Comparison of ENCODE assay signal across 8 mouse cellular contexts in the genomic region with DNA sequence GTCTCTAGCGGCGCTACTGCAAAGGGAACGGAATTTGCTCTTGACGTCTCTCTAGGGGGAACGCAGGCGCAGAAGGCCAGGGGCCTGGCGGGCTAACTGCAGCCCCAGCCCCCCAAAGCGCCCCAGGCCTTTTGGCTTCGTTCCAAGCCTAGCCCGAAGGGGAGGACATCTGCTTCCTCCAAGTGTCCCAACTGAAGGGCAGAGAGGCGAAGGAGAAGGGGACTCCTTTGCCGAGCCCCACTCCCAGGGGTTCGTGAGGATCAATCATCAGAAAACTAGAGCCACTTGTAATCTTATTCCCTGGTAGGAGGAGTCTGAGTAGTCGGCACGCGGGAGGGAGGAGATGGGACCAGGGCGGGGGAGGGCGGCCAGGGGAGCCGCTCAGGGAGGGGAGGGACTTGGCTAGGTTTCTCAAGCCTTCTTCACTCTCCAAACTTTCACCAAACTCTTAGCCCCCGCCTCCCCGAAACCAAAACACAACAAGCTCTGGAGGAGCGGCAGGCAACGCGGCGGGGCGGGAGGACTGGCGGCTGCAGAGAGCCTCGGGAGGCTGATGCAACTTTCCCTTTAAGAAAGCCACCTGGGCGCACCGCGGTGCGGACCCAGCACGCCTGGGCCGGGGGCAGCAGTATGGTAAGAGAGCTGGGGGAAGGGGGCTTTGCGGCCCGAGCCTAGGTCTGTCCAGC. TPM values are rescaled to one million over a fixed set of nuclear protein-coding genes. Genes with fewer than 3 reads are reported as not detected.
A peak's percentile ranks its signal among the peaks of the same experiment; 100 is the strongest.
DNase-seq lines count a peak whose midpoint lies in the region; ATAC-seq and TF ChIP-seq lines count a peak whose summit lies in the region.

No protein-coding gene starts in this region.

- no peak for TF ChIP-seq CTCF in small intestine, adult 2 months (IDR thresholded peaks at IDR 0.05; ENCODE audit: extremely low read depth, insufficient read length, insufficient replicate concordance, low read depth, low read length)

- H3K4me1 ChIP-seq in hindbrain, embryonic 15.5 days (replicated peaks) = peaks cover 17% of the 10 kb centered on the region
- peaks cover 27% of the 10 kb centered on the region for H3K4me1 ChIP-seq in small intestine, adult 2 months (ENCODE audit: control insufficient read depth, insufficient read depth, insufficient read length, low read length)

- H3K4me2 ChIP-seq in hindbrain, embryonic 15.5 days = peak overlapping the region; percentile 85

- WGBS in hindbrain, embryonic 15.5 days = under 1% methylated on average over 34 of the region's 36 CpGs
- 2% methylated on average over 36 of the region's 36 CpGs for WGBS in small intestine, adult 2 months

- peak overlapping the region; percentile 73 for H3K4me3 ChIP-seq in hindbrain, embryonic 15.5 days
- H3K4me3 ChIP-seq in small intestine, adult 2 months (ENCODE audit: low read depth, low read length) = peak overlapping the region; percentile 84

- no peaks in the 10 kb centered on the region for H3K36me3 ChIP-seq in hindbrain, embryonic 15.5 days
- no peaks in the 10 kb centered on the region for H3K36me3 ChIP-seq in small intestine, adult 2 months (ENCODE audit: control insufficient read depth, insufficient read depth, low read length)

- H3K9ac ChIP-seq in hindbrain, embryonic 15.5 days = peak overlapping the region; percentile 80

- DNase-seq in layer of hippocampus, adult 11-12 months (ENCODE audit: low spot score) = peak; percentile 47
- no peak for DNase-seq in layer of hippocampus, adult 9-10 months (ENCODE audit: low spot score)
- DNase-seq in gastrocnemius, adult 18-20 months (ENCODE audit: low spot score) = peak; percentile 67
- DNase-seq in left cerebral cortex, postnatal 4 days = peak; percentile 76
- peak; percentile 81 for DNase-seq in mesoderm, embryonic 11.5 days (ENCODE audit: low read depth, low spot score)

- H3K27me3 ChIP-seq in hindbrain, embryonic 15.5 days = no peaks in the 10 kb centered on the region
- no peaks in the 10 kb centered on the region for H3K27me3 ChIP-seq in small intestine, adult 2 months (ENCODE audit: control insufficient read depth, insufficient read depth, low read length)

- peak overlapping the region; percentile 91 for H3K27ac ChIP-seq in hindbrain, embryonic 15.5 days (replicated peaks)
- peak overlapping the region; percentile 44 for H3K27ac ChIP-seq in small intestine, adult 2 months (ENCODE audit: insufficient read depth, low read depth, low read length)

- peak; percentile 22; the same call in 1 of the 2 replicates for TF ChIP-seq POLR2A in small intestine, adult 2 months (IDR thresholded peaks at IDR 0.05; ENCODE audit: low read depth, low read length)

- intact Hi-C loops in left cerebral cortex, postnatal 4 days (cut with DNase I) = loop anchor here (5.0 kb wide), 1 partner anchor 32 kb away; no protein-coding TSS in a partner anchor

- H3K9me3 ChIP-seq in hindbrain, embryonic 15.5 days = no peaks in the 10 kb centered on the region

- ATAC-seq in common myeloid progenitor, adult 5-6 weeks (replicated peaks; ENCODE audit: low read depth, poor library complexity, severe bottlenecking) = peak; percentile 30
- peak; percentile 47 for ATAC-seq in hindbrain, embryonic 15.5 days (ENCODE audit: low FRiP score, low read depth)

RNA-seq across cellular contexts. Expression of gene Slc6a9, which starts 0.7 kb away (rescaled TPM):
- 0.68 and 1.9 TPM in 2 replicates for total RNA-seq in common myeloid progenitor, adult 5-6 weeks (2017)
- 1 to 10 TPM; 5.7 to 6.0 TPM for total RNA-seq in gastrocnemius, adult 18-20 months (2021)
- 45.8 and 48.1 TPM in 2 replicates for polyA plus RNA-seq in hindbrain, embryonic 15.5 days (2015; fragmentation: Nextera tagmentation; extraction: Ambion mirVana)
- total RNA-seq in left cerebral cortex, postnatal 4 days (2021) = 10 to 100 TPM; 33.4 to 34.1 TPM
- polyA plus RNA-seq in small intestine, adult 2 months (2012; rRNA removed) = 42.8 and 49.1 TPM in 2 replicates

RNA-seq across cellular contexts. Expression of gene Ccdc24, which starts 37.4 kb away (rescaled TPM):
- total RNA-seq in common myeloid progenitor, adult 5-6 weeks (2017) = 0.15 and 0.32 TPM in 2 replicates
- total RNA-seq in gastrocnemius, adult 18-20 months (2021) = under 1 TPM in 1 of 2 experiments, not detected in 1; 0.52 TPM
- 2.5 and 3.3 TPM in 2 replicates for polyA plus RNA-seq in hindbrain, embryonic 15.5 days (2015; fragmentation: Nextera tagmentation; extraction: Ambion mirVana)
- 1 to 10 TPM; 6.0 to 8.2 TPM for total RNA-seq in left cerebral cortex, postnatal 4 days (2021)
- polyA plus RNA-seq in small intestine, adult 2 months (2012; rRNA removed) = 0.80 and 2.0 TPM in 2 replicates

RNA-seq across cellular contexts. Expression of gene B4galt2, which starts 48.3 kb away (rescaled TPM):
- total RNA-seq in common myeloid progenitor, adult 5-6 weeks (2017) = 0.34 TPM in 1 of 2 replicates, not detected in the other
- total RNA-seq in gastrocnemius, adult 18-20 months (2021) = 1 to 10 TPM; 1.8 to 2.0 TPM
- 56.5 and 69.5 TPM in 2 replicates for polyA plus RNA-seq in hindbrain, embryonic 15.5 days (2015; fragmentation: Nextera tagmentation; extraction: Ambion mirVana)
- total RNA-seq in left cerebral cortex, postnatal 4 days (2021) = 100 to 1,000 TPM; 168 to 172 TPM
- polyA plus RNA-seq in small intestine, adult 2 months (2012; rRNA removed) = 6.7 and 7.5 TPM in 2 replicates

RNA-seq across cellular contexts. Expression of gene Atp6v0b, which starts 52.1 kb away (rescaled TPM):
- total RNA-seq in common myeloid progenitor, adult 5-6 weeks (2017) = 54.1 and 85.0 TPM in 2 replicates
- total RNA-seq in gastrocnemius, adult 18-20 months (2021) = 10 to 100 TPM; 82.2 to 83.6 TPM
- 570 and 601 TPM in 2 replicates for polyA plus RNA-seq in hindbrain, embryonic 15.5 days (2015; fragmentation: Nextera tagmentation; extraction: Ambion mirVana)
- 100 to 1,000 TPM; 306 to 331 TPM for total RNA-seq in left cerebral cortex, postnatal 4 days (2021)
- 244 and 435 TPM in 2 replicates for polyA plus RNA-seq in small intestine, adult 2 months (2012; rRNA removed)

RNA-seq across cellular contexts. Expression of gene Dph2, which starts 56.8 kb away (rescaled TPM):
- total RNA-seq in common myeloid progenitor, adult 5-6 weeks (2017) = 6.6 and 7.0 TPM in 2 replicates
- total RNA-seq in gastrocnemius, adult 18-20 months (2021) = 1 to 10 TPM; 3.1 to 3.2 TPM
- 21.8 and 23.6 TPM in 2 replicates for polyA plus RNA-seq in hindbrain, embryonic 15.5 days (2015; fragmentation: Nextera tagmentation; extraction: Ambion mirVana)
- total RNA-seq in left cerebral cortex, postnatal 4 days (2021) = 10 to 100 TPM; 12.9 to 15.1 TPM
- polyA plus RNA-seq in small intestine, adult 2 months (2012; rRNA removed) = 5.1 and 6.9 TPM in 2 replicates

Comparison
In these comparisons a context has a peak if more than half of its experiments do, and no peak if none do; other contexts are left out.
1. RNA of gene Slc6a9, which starts 0.7 kb away (total RNA-seq): 33.4 to 34.1 TPM in left cerebral cortex, postnatal 4 days; 5.7 to 6.0 TPM in gastrocnemius, adult 18-20 months and 0.68 to 1.9 TPM in common myeloid progenitor, adult 5-6 weeks; every median in the first group is over 4 times any median in the second.
2. RNA of gene B4galt2, which starts 48.3 kb away (total RNA-seq): 168 to 172 TPM in left cerebral cortex, postnatal 4 days; 1.8 to 2.0 TPM in gastrocnemius, adult 18-20 months and 0.34 TPM in common myeloid progenitor, adult 5-6 weeks; every median in the first group is over 10 times any median in the second.